Mouse (Mus musculus) cerebellum, adult 2 months (tissue): ENCODE results near the gene Dock3. TPM values are rescaled to one million over a fixed set of nuclear protein-coding genes. Genes with fewer than 3 reads are reported as not detected.

Experiments used
- DNase-seq, 2 experiments: peaks; one replicate each; pipeline ENCODE4 v3.0.0; 2021
- H3K27ac ChIP-seq: fragments of 200-500 bp; 2 replicates; pipeline ENCODE4 v1.5.1; 2012; ENCODE audit warnings: low read length, control low read depth, inconsistent platforms; ENCODE audit not compliant: insufficient read depth
- H3K27me3 ChIP-seq: fragments of 200-500 bp; 2 replicates; pipeline ENCODE4 v1.6.1; 2012; ENCODE audit warnings: inconsistent platforms, mild to moderate bottlenecking, low read length, moderate library complexity; ENCODE audit not compliant: control insufficient read depth, insufficient read depth
- H3K4me1 ChIP-seq: fragments of 200-500 bp; 2 replicates; pipeline ENCODE4 v1.6.1; 2011; ENCODE audit warnings: low read length; ENCODE audit not compliant: control insufficient read depth, insufficient read depth
- H3K4me3 ChIP-seq: fragments of 200-500 bp; replicated peaks from 2 replicates; pipeline ENCODE3; 2011; ENCODE audit warnings: mild to moderate bottlenecking, low read depth, low read length, control low read depth; ENCODE audit not compliant: insufficient read depth
- CTCF ChIP-seq: fragments of 200-500 bp; IDR thresholded peaks from 2 replicates; pipeline ENCODE4 v1.5.1; 2011; ENCODE audit warnings: low read depth, mild to moderate bottlenecking, control low read depth, low read length, moderate library complexity, borderline replicate concordance; ENCODE audit not compliant: insufficient read depth
- POLR2A ChIP-seq: fragments of 200-500 bp; IDR thresholded peaks from 2 replicates; pipeline ENCODE4 v1.6.1; 2011; ENCODE audit warnings: low read length, control low read depth, borderline replicate concordance; ENCODE audit not compliant: insufficient read depth
- WGBS: fragments of 180-500 bp; shearing (Covaris S2); methylation state at CpG from one replicate; pipeline ENCODE4 v1.1.7; 2018; 5-methylcytosine and 5-hydroxymethylcytosine counted together
- polyA plus RNA-seq: library from polyadenylated mRNA; depleted of rRNA; stranded (reverse); fragments of >200 nt; gene quantifications from 2 replicates; pipeline ENCODE4 v1.2.3, GENCODE M21; 2012

Gene Dock3
- polyA plus RNA-seq, 1 experiment, result 121 TPM

DNA sequence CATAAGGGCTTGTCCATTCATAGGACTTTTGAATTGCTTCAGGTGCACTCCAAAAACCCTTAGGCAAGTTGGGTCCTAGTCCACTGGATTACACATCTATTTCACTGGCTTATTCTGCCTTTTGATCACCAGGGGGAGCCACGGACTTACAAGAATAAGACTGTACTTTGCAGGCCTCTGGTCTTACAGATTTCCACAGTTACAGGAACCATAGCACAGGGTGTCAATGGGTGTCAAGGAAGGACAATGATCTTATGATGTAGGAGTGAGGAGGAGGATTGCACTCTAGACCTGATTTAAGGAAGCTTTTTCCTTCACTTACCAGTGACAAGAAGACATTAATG lies 327.9 kb downstream of the Dock3 start:
- H3K27me3 ChIP-seq, result no peaks in the 10 kb centered on the region
- peak in 1 of 2 experiments; percentile 32 for DNase-seq
- H3K4me3 ChIP-seq, result no peak overlapping the region
- no peaks in the 10 kb centered on the region for H3K4me1 ChIP-seq
- no peak overlapping the region for H3K27ac ChIP-seq
- TF ChIP-seq CTCF (no peak), POLR2A (no peak)
- WGBS, result 15% methylated on average over 1 of the region's 1 CpGs

- DNase-seq, result no peak
- 80% methylated on average over 4 of the region's 4 CpGs for WGBS
- no peak overlapping the region for H3K27ac ChIP-seq
Observed at GRCm38 (mm10) chr9:106903099-106903790, 328.5 kb downstream of the Dock3 start.

DNA sequence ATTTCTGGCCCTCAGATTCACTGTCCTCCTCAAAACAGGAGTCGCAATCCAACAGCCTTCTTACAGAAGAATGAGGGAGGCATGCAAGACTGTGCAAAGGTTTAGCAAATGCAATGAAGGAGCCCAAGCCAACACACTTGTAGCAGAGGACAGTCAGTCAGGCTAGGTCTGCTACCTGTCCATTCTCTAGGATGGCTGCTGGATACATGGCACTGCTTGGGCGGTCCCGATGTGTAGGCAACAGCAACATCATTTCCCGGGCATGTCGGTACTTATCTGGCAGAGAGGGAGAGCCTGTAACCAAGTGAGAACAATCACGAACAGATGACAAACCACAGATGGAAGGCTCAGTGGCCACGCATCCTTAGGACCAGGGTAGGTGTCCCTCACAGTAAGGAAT lies 330.1 kb downstream of the Dock3 start:
- DNase-seq, result no peak
- WGBS, result 91% methylated on average over 7 of the region's 7 CpGs
- Histone ChIP-seq H3K27ac (no peak overlapping the region), H3K27me3 (no peaks in the 10 kb centered on the region), H3K4me1 (no peaks in the 10 kb centered on the region), H3K4me3 (no peak overlapping the region)
- TF ChIP-seq POLR2A, result no peak
- no peak for TF ChIP-seq CTCF

More at GRCm38 (mm10) chr9:106903099-106903790, 328.5 kb downstream of the Dock3 start:
- H3K27me3 ChIP-seq, result no peaks in the 10 kb centered on the region
- H3K4me1 ChIP-seq, result no peaks in the 10 kb centered on the region
- H3K4me3 ChIP-seq, result no peak overlapping the region
- no peak for TF ChIP-seq POLR2A
- TF ChIP-seq CTCF, result no peak

DNA sequence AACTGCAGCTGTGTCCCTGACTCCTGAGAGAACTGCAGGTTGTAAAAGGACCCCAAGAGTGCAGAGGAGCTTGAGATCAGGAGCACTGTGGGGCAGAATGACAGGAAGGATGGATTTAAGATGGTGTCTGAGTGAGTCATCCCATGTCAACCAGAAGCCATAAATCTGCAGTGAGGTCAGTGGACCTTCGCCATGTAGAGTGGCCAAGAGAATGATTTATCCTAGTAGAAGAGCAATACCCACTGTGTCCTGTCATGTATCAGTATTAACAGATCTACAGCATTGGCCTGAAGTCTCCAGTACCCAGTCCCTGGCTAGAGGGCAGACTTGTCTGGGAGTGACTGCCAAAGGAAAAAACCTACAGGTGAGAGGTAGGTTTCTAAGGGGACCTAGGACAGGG lies 332.8 kb downstream of the Dock3 start:
- 94% methylated on average over 1 of the region's 1 CpGs for WGBS
- no peaks in the 10 kb centered on the region for H3K27me3 ChIP-seq
- TF ChIP-seq POLR2A (no peak), CTCF (no peak)
- no peak for DNase-seq
- no peak overlapping the region for H3K27ac ChIP-seq
- no peaks in the 10 kb centered on the region for H3K4me1 ChIP-seq
- H3K4me3 ChIP-seq, result no peak overlapping the region

DNA sequence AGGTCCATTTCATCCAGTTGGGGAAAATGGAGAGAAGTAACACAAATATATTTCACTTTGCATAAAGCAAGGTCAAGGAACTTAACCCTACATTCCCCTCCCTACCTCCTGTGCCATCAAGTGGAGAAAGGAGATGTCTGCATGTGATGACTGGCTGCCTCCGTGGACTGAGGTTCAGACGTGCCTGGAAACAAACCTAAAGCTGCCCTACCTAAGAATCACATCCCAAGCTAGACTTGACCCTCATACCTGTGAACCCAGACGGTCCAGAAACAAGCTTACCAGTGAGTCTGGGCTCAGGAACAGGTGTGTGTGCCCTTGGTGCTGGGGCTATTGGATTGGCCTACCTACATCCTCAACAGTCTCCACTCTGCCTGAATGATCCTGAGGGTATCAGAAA lies 338.4 kb downstream of the Dock3 start:
- Histone ChIP-seq H3K27ac (no peak overlapping the region), H3K27me3 (no peaks in the 10 kb centered on the region), H3K4me1 (peaks cover 3% of the 10 kb centered on the region; the same call in 1 of the 2 replicates), H3K4me3 (no peak overlapping the region)
- no peak for TF ChIP-seq POLR2A
- TF ChIP-seq CTCF, result no peak
- 50% methylated on average over 3 of the region's 3 CpGs for WGBS
- no peak for DNase-seq

- peaks cover 3% of the 10 kb centered on the region; the same call in 1 of the 2 replicates for H3K4me1 ChIP-seq
- H3K4me3 ChIP-seq, result peak overlapping the region; percentile 86
- under 1% methylated on average over 9 of the region's 9 CpGs for WGBS
- H3K27ac ChIP-seq, result peak overlapping the region; percentile 60
- DNase-seq, result no peak
- H3K27me3 ChIP-seq, result no peaks in the 10 kb centered on the region
- TF ChIP-seq CTCF (no peak), POLR2A (no peak)
Observed at GRCm38 (mm10) chr9:106892552-106892875, 339.2 kb downstream of the Dock3 start.

GRCm38 (mm10) chr9:106891829-106892551 lies 339.7 kb downstream of the Dock3 start, which contains the start of gene Manf:
Manf (minus strand) TSS chr9:106891979.
- Histone ChIP-seq H3K27me3 (no peaks in the 10 kb centered on the region), H3K4me3 (peak within 1 kb of the TSS; percentile 86), H3K4me1 (peaks cover 3% of the 10 kb centered on the region; the same call in 1 of the 2 replicates), H3K27ac (peak within 1 kb of the TSS; percentile 60)
- WGBS, result under 1% methylated on average over 59 of the region's 59 CpGs
- peak; percentile 98 to 99 for DNase-seq
- TF ChIP-seq CTCF (no peak), POLR2A (peak; percentile 92)

DNA sequence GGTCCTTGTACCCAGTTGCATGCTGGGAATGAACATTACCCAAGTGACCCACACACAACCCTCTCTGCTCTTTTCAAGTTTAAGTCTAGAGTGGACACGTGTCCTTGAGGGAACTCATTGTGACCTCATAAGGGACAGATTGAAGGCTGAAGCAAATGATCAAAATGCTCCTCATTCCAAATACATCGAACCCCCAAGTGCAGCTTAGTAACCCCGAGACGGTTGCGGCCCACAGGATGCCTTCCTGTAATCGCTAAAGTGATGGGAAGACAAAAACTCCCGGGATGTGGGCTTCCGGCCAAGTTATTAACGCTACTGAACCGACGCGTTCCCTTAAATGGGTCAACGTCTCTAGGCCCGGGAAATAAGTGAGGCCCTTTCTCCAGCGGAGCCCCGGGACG lies 340.4 kb downstream of the Dock3 start:
- Histone ChIP-seq H3K4me3 (peak overlapping the region; percentile 79), H3K4me1 (peaks cover 3% of the 10 kb centered on the region; the same call in 1 of the 2 replicates), H3K27me3 (no peaks in the 10 kb centered on the region), H3K27ac (peak overlapping the region; percentile 59)
- DNase-seq, result no peak
- WGBS, result under 1% methylated on average over 17 of the region's 17 CpGs
- TF ChIP-seq POLR2A (no peak), CTCF (no peak)
